Mouse (Mus musculus) macrophage (primary cell): Measurements from ENCODE around the gene 2900026A02Rik. TPM values are rescaled to one million over a fixed set of nuclear protein-coding genes. Genes with fewer than 3 reads are reported as not detected.

Experiments
- H3K27ac ChIP-seq: fragments of 350-480 bp; formaldehyde crosslinking; 2 replicates; pipeline ENCODE4 v1.9.0; 2021
- H3K36me3 ChIP-seq: fragments of 350-480 bp; formaldehyde crosslinking; 2 replicates; pipeline ENCODE4 v1.9.0; 2021; ENCODE audit errors: inconsistent target
- H3K4me3 ChIP-seq: fragments of 350-480 bp; formaldehyde crosslinking; 2 replicates; pipeline ENCODE4 v1.9.0; 2021; ENCODE audit errors: inconsistent target
- H3K79me2 ChIP-seq: fragments of 350-480 bp; formaldehyde crosslinking; 2 replicates; pipeline ENCODE4 v1.9.0; 2021; ENCODE audit errors: inconsistent target
- WGBS: methylation state at CpG from one replicate; pipeline ENCODE4 v1.1.7; 2026; ENCODE audit warnings: inconsistent platforms; ENCODE audit not compliant: missing documents; 5-methylcytosine and 5-hydroxymethylcytosine counted together
- polyA plus RNA-seq: library from polyadenylated mRNA; stranded (reverse); fragments of 250-400 nt; gene quantifications from 3 replicates; pipeline ENCODE4 v1.2.4, GENCODE M21; 2018; ENCODE audit warnings: inconsistent platforms

2900026A02Rik gene
- polyA plus RNA-seq, 1 experiment from 2014 or later, result 4.3 TPM

- no peak overlapping the region for H3K4me3 ChIP-seq
- H3K36me3 ChIP-seq, result no peaks in the 10 kb centered on the region
- no peaks in the 10 kb centered on the region for H3K79me2 ChIP-seq
- WGBS, result 47% methylated on average over 2 of the region's 5 CpGs
- H3K27ac ChIP-seq, result no peak overlapping the region
Measured at GRCm38 (mm10) chr5:113041567-113042071, 179.4 kb downstream of the 2900026A02Rik start.

- 100% methylated on average over 1 of the region's 6 CpGs for WGBS
- H3K27ac ChIP-seq, result no peak overlapping the region
Measured at GRCm38 (mm10) chr5:113040776-113041175, 180.3 kb downstream of the 2900026A02Rik start.

GRCm38 (mm10) chr5:113038601-113039000 is 182.4 kb downstream of the 2900026A02Rik start:
- no peak overlapping the region for H3K27ac ChIP-seq
- 98% methylated on average over 6 of the region's 6 CpGs for WGBS
- H3K79me2 ChIP-seq, result no peaks in the 10 kb centered on the region
- H3K36me3 ChIP-seq, result no peaks in the 10 kb centered on the region
- H3K4me3 ChIP-seq, result no peak overlapping the region

More at GRCm38 (mm10) chr5:113040776-113041175, 180.3 kb downstream of the 2900026A02Rik start:
- no peaks in the 10 kb centered on the region for H3K36me3 ChIP-seq
- no peak overlapping the region for H3K4me3 ChIP-seq
- no peaks in the 10 kb centered on the region for H3K79me2 ChIP-seq

Other genes with a start within 250 kb of the 2900026A02Rik start
- 2.0 to 8.0 TPM (median 3.6 TPM) in 3 replicates for gene Grk3, start 205.4 kb downstream of the 2900026A02Rik start, polyA plus RNA-seq
- not detected in 3 replicates for gene Crybb2, start 151.1 kb downstream of the 2900026A02Rik start, polyA plus RNA-seq
- gene Crybb3, start 139.7 kb downstream of the 2900026A02Rik start, polyA plus RNA-seq, result not detected in 3 replicates
- gene Tmem211, start 5.7 kb upstream of the 2900026A02Rik start, polyA plus RNA-seq, result not detected in 3 replicates
- gene Sgsm1, start 89.5 kb upstream of the 2900026A02Rik start, polyA plus RNA-seq, result not detected in 3 replicates
- not detected in 3 replicates for gene Aym1, start 136.1 kb upstream of the 2900026A02Rik start, polyA plus RNA-seq